Mouse (Mus musculus) megakaryocyte, embryonic 14.5 days (primary cell): ENCODE results near the gene Rfx4. TPM values are rescaled to one million over a fixed set of nuclear protein-coding genes. Genes with fewer than 3 reads are reported as not detected.

Experiments used
- H3K27me3 ChIP-seq: replicated peaks from 2 replicates; pipeline ENCODE3; 2012; ENCODE audit warnings: inconsistent platforms
- H3K36me3 ChIP-seq: replicated peaks from 2 replicates; pipeline ENCODE3; 2012; ENCODE audit warnings: low read length, inconsistent platforms, mixed read lengths
- H3K4me1 ChIP-seq: 2 replicates; pipeline ENCODE4 v1.6.1; 2012; ENCODE audit warnings: inconsistent platforms
- H3K4me3 ChIP-seq: replicated peaks from 2 replicates; pipeline ENCODE3; 2012; ENCODE audit warnings: moderate library complexity, mild to moderate bottlenecking, inconsistent platforms
- H3K9me3 ChIP-seq: 2 replicates; pipeline ENCODE4 v1.6.1; 2012; ENCODE audit warnings: inconsistent platforms
- FLI1 ChIP-seq: IDR thresholded peaks from 2 replicates; pipeline ENCODE4 v1.6.1; 2012; ENCODE audit warnings: low read length, inconsistent platforms, mixed read lengths
- GATA1 ChIP-seq: IDR thresholded peaks from 3 replicates; pipeline ENCODE4 v1.6.1; 2012; ENCODE audit warnings: mixed read lengths, low read length, inconsistent platforms, borderline replicate concordance
- polyA plus RNA-seq: library from polyadenylated mRNA; stranded (reverse); fragments of >175 nt; gene quantifications from 2 replicates; pipeline ENCODE4 v1.2.3, GENCODE M21; 2012; ENCODE audit warnings: low replicate concordance; ENCODE audit not compliant: insufficient read depth

Rfx4 gene
- polyA plus RNA-seq, 1 experiment, result not detected

- peaks cover 26% of the 10 kb centered on the region for H3K27me3 ChIP-seq
- H3K4me1 ChIP-seq, result 0 out of 2 replicates have a peak, but pooled peaks cover 3% of the 10 kb centered on the region
- H3K9me3 ChIP-seq, result no peaks in the 10 kb centered on the region
- H3K4me3 ChIP-seq, result no peak overlapping the region
- no peaks in the 10 kb centered on the region for H3K36me3 ChIP-seq
- no peak for TF ChIP-seq GATA1
- TF ChIP-seq FLI1, result no peak
These were observed 54.4 kb downstream of the Rfx4 start for GRCm38 (mm10) chr10:84810030-84810849.

GRCm38 (mm10) chr10:84811171-84811912 lies 55.5 kb downstream of the Rfx4 start:
- no peaks in the 10 kb centered on the region for H3K36me3 ChIP-seq
- H3K27me3 ChIP-seq, result peaks cover 24% of the 10 kb centered on the region
- H3K4me3 ChIP-seq, result no peak overlapping the region
- TF ChIP-seq GATA1 (no peak), FLI1 (no peak)
- H3K4me1 ChIP-seq, result peaks cover 10% of the 10 kb centered on the region
- no peaks in the 10 kb centered on the region for H3K9me3 ChIP-seq

DNA sequence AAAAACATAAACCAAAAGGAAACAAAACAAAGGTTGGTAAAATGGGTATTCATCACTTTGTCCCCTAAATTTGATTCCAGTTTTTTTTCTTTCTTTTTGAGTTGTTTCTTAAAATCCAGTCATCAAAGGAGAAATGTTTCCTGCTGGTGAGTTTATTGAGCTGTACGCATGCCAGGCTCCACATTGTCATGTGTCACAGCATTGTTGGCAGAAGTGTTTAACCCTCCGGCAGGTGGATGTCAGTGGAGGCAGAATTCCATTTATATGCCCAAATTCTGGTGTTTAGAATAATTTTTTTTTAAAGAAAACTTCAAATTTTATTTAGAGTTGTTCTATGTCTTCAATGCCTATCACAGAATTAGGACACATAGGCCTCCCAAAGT lies 56.0 kb downstream of the Rfx4 start:
- Histone ChIP-seq H3K36me3 (no peaks in the 10 kb centered on the region), H3K4me1 (peaks cover 13% of the 10 kb centered on the region), H3K9me3 (no peaks in the 10 kb centered on the region), H3K4me3 (no peak overlapping the region), H3K27me3 (peaks cover 20% of the 10 kb centered on the region)
- no peak for TF ChIP-seq FLI1

DNA sequence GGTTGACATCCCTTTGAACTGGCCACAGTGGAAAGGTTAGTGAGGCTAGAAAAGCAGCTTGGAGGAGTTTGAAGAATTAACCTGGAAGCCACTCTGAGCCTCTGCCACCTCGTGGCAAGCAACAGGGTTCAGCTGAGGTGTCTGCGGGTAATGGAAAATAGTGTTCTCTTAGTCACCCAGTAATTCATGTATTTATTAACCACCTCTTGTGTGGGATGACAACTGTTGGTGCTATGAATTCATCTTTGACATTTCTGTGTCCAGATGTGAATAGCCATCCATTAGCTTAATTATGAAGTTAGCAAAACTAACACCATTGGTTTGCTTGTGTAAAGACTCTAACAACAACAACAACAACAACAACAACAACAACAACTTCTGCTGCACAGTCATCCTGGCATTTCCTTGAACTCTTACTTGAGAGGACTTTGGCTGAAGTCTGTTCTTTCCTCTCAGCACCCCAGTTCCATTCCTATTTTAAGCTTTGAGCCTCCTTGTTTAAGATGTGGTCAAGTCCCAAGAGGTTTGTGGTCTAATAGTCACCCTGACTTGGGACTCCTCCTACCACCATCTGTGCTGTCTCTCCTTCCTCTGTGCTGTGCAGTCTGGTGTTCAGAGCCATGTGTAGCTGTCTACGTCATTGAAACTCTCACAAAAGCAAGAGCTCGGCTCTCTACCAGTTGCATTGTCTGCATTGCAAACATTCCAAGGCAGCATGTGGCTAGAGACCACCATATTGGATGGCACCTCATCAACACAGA lies 60.0 kb downstream of the Rfx4 start:
- peaks cover 23% of the 10 kb centered on the region for H3K27me3 ChIP-seq
- H3K4me3 ChIP-seq, result no peak overlapping the region
- no peaks in the 10 kb centered on the region for H3K36me3 ChIP-seq
- H3K4me1 ChIP-seq, result peaks cover 32% of the 10 kb centered on the region
- no peaks in the 10 kb centered on the region for H3K9me3 ChIP-seq
- no peak for TF ChIP-seq FLI1
- TF ChIP-seq GATA1, result no peak

GRCm38 (mm10) chr10:84817086-84817869 lies 61.4 kb downstream of the Rfx4 start:
- TF ChIP-seq FLI1, result no peak
- no peak for TF ChIP-seq GATA1
- Histone ChIP-seq H3K27me3 (peaks cover 24% of the 10 kb centered on the region), H3K9me3 (no peaks in the 10 kb centered on the region), H3K36me3 (no peaks in the 10 kb centered on the region), H3K4me3 (no peak overlapping the region), H3K4me1 (peaks cover 32% of the 10 kb centered on the region)

- Histone ChIP-seq H3K4me1 (peaks cover 39% of the 10 kb centered on the region), H3K9me3 (no peaks in the 10 kb centered on the region), H3K36me3 (no peaks in the 10 kb centered on the region), H3K4me3 (no peak overlapping the region), H3K27me3 (peaks cover 19% of the 10 kb centered on the region)
- no peak for TF ChIP-seq GATA1
- TF ChIP-seq FLI1, result no peak
These were observed 63.8 kb downstream of the Rfx4 start for GRCm38 (mm10) chr10:84819669-84820068.

- Histone ChIP-seq H3K4me1 (peaks cover 39% of the 10 kb centered on the region), H3K4me3 (no peak overlapping the region), H3K27me3 (peaks cover 18% of the 10 kb centered on the region), H3K9me3 (no peaks in the 10 kb centered on the region), H3K36me3 (no peaks in the 10 kb centered on the region)
- TF ChIP-seq FLI1, result no peak
- TF ChIP-seq GATA1, result no peak
These were observed 64.4 kb downstream of the Rfx4 start for GRCm38 (mm10) chr10:84820230-84820629.

DNA sequence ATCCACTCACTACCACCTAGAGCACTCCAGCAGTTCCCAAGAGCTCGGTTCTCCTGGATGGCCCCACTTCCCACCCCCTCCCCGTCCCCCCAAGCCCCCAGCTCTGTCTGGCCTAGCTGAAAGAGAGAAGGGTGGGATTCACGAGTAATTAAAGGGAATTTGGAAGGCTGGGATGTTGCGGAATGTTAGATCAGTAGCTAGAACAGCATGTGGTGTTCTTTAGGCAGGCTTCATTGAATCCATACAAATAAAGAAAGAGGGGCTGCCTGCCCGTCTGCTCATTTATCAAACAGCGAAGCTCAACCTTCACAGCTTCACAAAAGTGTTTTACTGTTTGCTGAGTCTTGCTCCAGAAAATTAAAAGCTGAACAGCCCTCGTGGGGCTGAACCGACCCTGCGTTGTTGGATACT lies 66.9 kb downstream of the Rfx4 start:
- Histone ChIP-seq H3K36me3 (no peaks in the 10 kb centered on the region), H3K9me3 (peaks cover 2% of the 10 kb centered on the region; the same call in 1 of the 2 replicates), H3K27me3 (peaks cover 9% of the 10 kb centered on the region), H3K4me3 (no peak overlapping the region), H3K4me1 (peaks cover 31% of the 10 kb centered on the region)
- TF ChIP-seq FLI1 (no peak), GATA1 (no peak)

- TF ChIP-seq FLI1, result no peak
- TF ChIP-seq GATA1, result no peak
These were observed 67.8 kb downstream of the Rfx4 start for GRCm38 (mm10) chr10:84823621-84824020.

More at GRCm38 (mm10) chr10:84823621-84824020, 67.8 kb downstream of the Rfx4 start:
- H3K4me3 ChIP-seq, result no peak overlapping the region
- no peaks in the 10 kb centered on the region for H3K36me3 ChIP-seq
- peaks cover 5% of the 10 kb centered on the region for H3K27me3 ChIP-seq
- peaks cover 7% of the 10 kb centered on the region; the same call in 1 of the 2 replicates for H3K9me3 ChIP-seq
- peaks cover 31% of the 10 kb centered on the region for H3K4me1 ChIP-seq
